Mouse (Mus musculus): ENCODE results near the gene Slc19a3. TPM values are rescaled to one million over a fixed set of nuclear protein-coding genes. Genes with fewer than 3 reads are reported as not detected.

Slc19a3 gene
- polyA plus RNA-seq, 1 experiment from 2014 or later, result 0.60 TPM

DNA sequence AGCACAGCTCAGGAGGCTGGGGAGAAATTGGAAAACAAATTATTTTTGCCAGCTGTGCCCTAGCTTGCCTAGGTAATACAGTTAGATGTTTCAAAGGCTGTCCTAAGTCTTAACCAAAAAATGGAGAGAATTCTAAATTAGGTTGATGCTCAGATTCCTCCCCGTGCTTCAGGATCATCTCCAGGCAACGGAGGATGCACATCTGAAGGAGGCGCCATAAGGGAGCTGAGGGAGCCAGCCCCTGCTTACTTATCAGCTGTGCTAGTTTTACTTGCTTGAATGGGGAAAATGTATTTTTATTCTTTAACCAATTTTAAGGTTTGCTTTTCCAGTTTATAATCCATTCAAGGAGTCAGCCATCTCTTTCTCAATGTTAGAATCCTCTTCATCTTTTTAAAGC is 44.3 kb downstream of the Slc19a3 start:
- WGBS, result 82% methylated on average over 3 of the region's 3 CpGs
- no peak overlapping the region for H3K4me3 ChIP-seq (ENCODE audit: low read depth, low read length)
- no peaks in the 10 kb centered on the region for H3K36me3 ChIP-seq (replicated peaks; ENCODE audit: control insufficient read depth, insufficient read depth, low read depth, low read length)
- no peaks in the 10 kb centered on the region for H3K9me3 ChIP-seq (replicated peaks; ENCODE audit: control insufficient read depth, low read length)
- H3K27me3 ChIP-seq (ENCODE audit: control insufficient read depth, insufficient read depth, low read length), result no peaks in the 10 kb centered on the region
- no peak for ATAC-seq (replicated peaks; ENCODE audit: insufficient number of reproducible peaks, low FRiP score, low TSS enrichment, low read depth)
- no peak overlapping the region for H3K27ac ChIP-seq (replicated peaks; ENCODE audit: low read depth, low read length)
- no peaks in the 10 kb centered on the region for H3K4me1 ChIP-seq (ENCODE audit: control insufficient read depth, insufficient read depth, low read length)
- no peak overlapping the region for H3K4me2 ChIP-seq (ENCODE audit: low read depth, low read length)
- DNase-seq (ENCODE audit: low spot score), result no peak
- H3K9ac ChIP-seq (replicated peaks; ENCODE audit: low read length), result no peak overlapping the region

DNA sequence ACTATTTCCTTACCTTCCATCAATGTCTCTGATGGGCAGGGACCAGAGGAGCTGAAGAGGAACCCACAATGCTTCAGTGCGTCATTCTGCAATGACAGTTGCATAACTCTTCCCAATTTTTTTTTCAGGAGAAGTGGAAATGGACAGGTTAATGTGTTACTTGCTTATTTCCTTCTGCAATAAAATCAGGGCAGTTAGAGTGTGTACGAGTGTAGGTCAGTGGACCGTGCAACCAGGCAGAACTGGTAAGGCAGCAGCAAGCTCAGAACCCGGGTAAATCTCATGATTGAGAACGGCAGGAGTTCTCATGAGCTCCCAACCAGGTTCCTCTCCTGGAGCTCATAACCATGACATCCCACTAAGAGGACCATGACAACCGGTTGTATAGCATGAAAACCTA is 46.2 kb downstream of the Slc19a3 start:
- no peaks in the 10 kb centered on the region for H3K4me1 ChIP-seq (ENCODE audit: control insufficient read depth, insufficient read depth, low read length)
- 88% methylated on average over 6 of the region's 6 CpGs for WGBS
- DNase-seq (ENCODE audit: low spot score) (no peak), ATAC-seq (replicated peaks; ENCODE audit: insufficient number of reproducible peaks, low FRiP score, low TSS enrichment, low read depth) (no peak)
- H3K9ac ChIP-seq (replicated peaks; ENCODE audit: low read length), result no peak overlapping the region
- no peak overlapping the region for H3K27ac ChIP-seq (replicated peaks; ENCODE audit: low read depth, low read length)
- H3K4me2 ChIP-seq (ENCODE audit: low read depth, low read length), result no peak overlapping the region
- no peak overlapping the region for H3K4me3 ChIP-seq (ENCODE audit: low read depth, low read length)
- H3K36me3 ChIP-seq (replicated peaks; ENCODE audit: control insufficient read depth, insufficient read depth, low read depth, low read length), result no peaks in the 10 kb centered on the region
- H3K9me3 ChIP-seq (replicated peaks; ENCODE audit: control insufficient read depth, low read length), result no peaks in the 10 kb centered on the region
- no peaks in the 10 kb centered on the region for H3K27me3 ChIP-seq (ENCODE audit: control insufficient read depth, insufficient read depth, low read length)

DNA sequence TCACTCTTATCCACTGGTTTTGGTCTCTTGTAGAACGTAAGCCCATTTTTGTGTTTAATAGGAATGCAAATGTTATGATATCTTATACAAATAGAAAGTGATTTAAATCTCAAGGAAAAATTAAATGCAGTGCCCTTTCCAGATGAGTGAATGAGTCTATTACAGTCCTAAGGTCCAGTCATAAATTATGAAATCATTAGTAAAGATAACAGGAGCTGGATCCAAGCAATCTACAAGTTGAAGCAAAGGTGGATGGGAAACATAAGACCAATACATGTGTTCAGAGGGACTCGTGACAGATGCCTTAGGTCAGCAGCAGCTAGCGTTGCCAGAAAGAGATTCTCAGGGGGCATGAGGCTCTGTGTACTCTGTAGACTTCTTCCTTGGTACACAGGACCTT is 46.7 kb downstream of the Slc19a3 start:
- H3K9ac ChIP-seq (replicated peaks; ENCODE audit: low read length), result no peak overlapping the region
- no peak overlapping the region for H3K27ac ChIP-seq (replicated peaks; ENCODE audit: low read depth, low read length)
- no peak for DNase-seq (ENCODE audit: low spot score)
- no peaks in the 10 kb centered on the region for H3K36me3 ChIP-seq (replicated peaks; ENCODE audit: control insufficient read depth, insufficient read depth, low read depth, low read length)
- no peaks in the 10 kb centered on the region for H3K9me3 ChIP-seq (replicated peaks; ENCODE audit: control insufficient read depth, low read length)
- H3K4me3 ChIP-seq (ENCODE audit: low read depth, low read length), result no peak overlapping the region
- 82% methylated on average over 3 of the region's 3 CpGs for WGBS
- no peaks in the 10 kb centered on the region for H3K4me1 ChIP-seq (ENCODE audit: control insufficient read depth, insufficient read depth, low read length)
- H3K27me3 ChIP-seq (ENCODE audit: control insufficient read depth, insufficient read depth, low read length), result no peaks in the 10 kb centered on the region
- ATAC-seq (replicated peaks; ENCODE audit: insufficient number of reproducible peaks, low FRiP score, low TSS enrichment, low read depth), result no peak
- H3K4me2 ChIP-seq (ENCODE audit: low read depth, low read length), result no peak overlapping the region

DNA sequence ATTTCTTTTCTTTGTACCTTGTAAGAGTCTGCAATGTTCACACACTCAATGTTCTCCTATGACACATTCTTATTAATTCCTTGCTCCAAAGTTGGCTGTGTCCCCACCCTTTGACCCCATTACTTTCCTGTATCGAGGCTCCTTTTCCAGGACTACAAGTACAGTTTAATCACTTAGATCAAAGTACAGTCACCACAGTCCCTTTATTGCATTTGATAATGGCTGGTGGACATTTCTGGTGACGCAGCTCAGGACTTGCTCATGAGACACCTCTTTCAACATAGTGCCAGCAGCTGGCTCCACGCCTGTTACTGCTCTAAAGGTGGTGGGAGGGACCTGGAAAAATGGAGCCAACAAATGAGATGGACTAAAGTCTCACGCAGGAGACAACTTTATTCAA is 47.2 kb downstream of the Slc19a3 start:
- no peaks in the 10 kb centered on the region for H3K9me3 ChIP-seq (replicated peaks; ENCODE audit: control insufficient read depth, low read length)
- no peaks in the 10 kb centered on the region for H3K27me3 ChIP-seq (ENCODE audit: control insufficient read depth, insufficient read depth, low read length)
- no peak overlapping the region for H3K4me3 ChIP-seq (ENCODE audit: low read depth, low read length)
- DNase-seq (ENCODE audit: low spot score) (no peak), ATAC-seq (replicated peaks; ENCODE audit: insufficient number of reproducible peaks, low FRiP score, low TSS enrichment, low read depth) (no peak)
- H3K27ac ChIP-seq (replicated peaks; ENCODE audit: low read depth, low read length), result no peak overlapping the region
- H3K4me2 ChIP-seq (ENCODE audit: low read depth, low read length), result no peak overlapping the region
- H3K9ac ChIP-seq (replicated peaks; ENCODE audit: low read length), result no peak overlapping the region
- H3K4me1 ChIP-seq (ENCODE audit: control insufficient read depth, insufficient read depth, low read length), result no peaks in the 10 kb centered on the region
- 77% methylated on average over 4 of the region's 4 CpGs for WGBS
- no peaks in the 10 kb centered on the region for H3K36me3 ChIP-seq (replicated peaks; ENCODE audit: control insufficient read depth, insufficient read depth, low read depth, low read length)

DNA sequence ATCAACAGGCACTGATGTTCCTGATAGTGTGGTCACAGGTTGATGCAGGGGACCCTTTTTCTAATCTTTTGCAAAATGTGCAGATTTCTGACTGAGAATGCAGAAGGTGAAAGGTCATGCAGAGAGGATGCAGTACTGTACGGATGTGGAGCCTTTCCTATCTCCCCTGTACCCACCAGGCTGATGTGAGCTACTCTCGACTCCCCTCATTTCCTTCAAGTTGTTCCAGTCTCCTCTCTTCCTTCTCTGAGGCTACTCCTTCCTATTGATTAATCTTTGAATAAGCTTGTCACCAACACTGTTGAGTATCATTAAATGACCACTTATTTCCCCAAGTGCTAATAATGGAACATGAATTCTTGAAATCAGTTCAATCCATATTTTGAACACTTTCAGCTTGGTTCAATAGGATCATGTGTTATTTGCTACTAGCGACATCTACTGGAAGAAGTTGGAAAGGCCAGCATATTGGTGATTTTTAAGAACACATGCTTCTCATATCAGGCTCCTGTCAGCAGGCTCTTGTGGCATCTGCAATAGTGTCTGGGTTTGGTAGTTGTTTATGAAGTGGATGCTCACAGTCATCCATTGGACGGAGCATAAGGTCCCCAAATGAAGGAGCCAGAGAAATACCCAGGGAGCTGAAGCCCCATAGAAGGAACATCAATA is 50.6 kb downstream of the Slc19a3 start:
- no peak overlapping the region for H3K4me3 ChIP-seq (ENCODE audit: low read depth, low read length)
- DNase-seq (ENCODE audit: low spot score) (peak; percentile 84), ATAC-seq (replicated peaks; ENCODE audit: insufficient number of reproducible peaks, low FRiP score, low TSS enrichment, low read depth) (0 out of 2 replicates have a peak, but pooled peaks have one; percentile 67)
- H3K27me3 ChIP-seq (ENCODE audit: control insufficient read depth, insufficient read depth, low read length), result no peaks in the 10 kb centered on the region
- no peaks in the 10 kb centered on the region for H3K36me3 ChIP-seq (replicated peaks; ENCODE audit: control insufficient read depth, insufficient read depth, low read depth, low read length)
- no peaks in the 10 kb centered on the region for H3K4me1 ChIP-seq (ENCODE audit: control insufficient read depth, insufficient read depth, low read length)
- H3K27ac ChIP-seq (replicated peaks; ENCODE audit: low read depth, low read length), result no peak overlapping the region
- no peak overlapping the region for H3K4me2 ChIP-seq (ENCODE audit: low read depth, low read length)
- no peak overlapping the region for H3K9ac ChIP-seq (replicated peaks; ENCODE audit: low read length)
- 32% methylated on average over 4 of the region's 4 CpGs for WGBS
- H3K9me3 ChIP-seq (replicated peaks; ENCODE audit: control insufficient read depth, low read length), result peaks cover 3% of the 10 kb centered on the region; the same call in 1 of the 2 replicates

DNA sequence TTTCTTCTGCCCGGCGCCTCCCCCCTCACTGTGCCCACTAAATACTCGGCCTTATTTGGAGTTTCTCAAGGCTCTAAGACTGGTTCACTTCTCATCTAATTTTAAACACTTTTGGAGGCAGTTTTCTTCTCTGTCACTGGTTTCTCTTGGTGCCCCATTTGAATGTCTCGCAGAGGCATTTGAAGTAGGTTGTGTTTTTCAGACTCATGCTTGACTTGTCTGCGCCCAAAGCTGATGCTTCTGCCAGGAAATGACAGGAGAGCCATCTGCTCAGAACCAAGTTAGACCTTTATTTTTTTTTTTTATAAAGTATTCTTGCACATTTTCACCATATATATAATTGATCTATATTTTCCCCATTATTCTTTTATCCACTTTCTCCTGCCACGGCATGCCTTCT is 51.5 kb downstream of the Slc19a3 start:
- Histone ChIP-seq H3K27ac (replicated peaks; ENCODE audit: low read depth, low read length) (no peak overlapping the region), H3K27me3 (ENCODE audit: control insufficient read depth, insufficient read depth, low read length) (no peaks in the 10 kb centered on the region), H3K4me3 (ENCODE audit: low read depth, low read length) (no peak overlapping the region), H3K36me3 (replicated peaks; ENCODE audit: control insufficient read depth, insufficient read depth, low read depth, low read length) (no peaks in the 10 kb centered on the region), H3K9ac (replicated peaks; ENCODE audit: low read length) (no peak overlapping the region), H3K4me1 (ENCODE audit: control insufficient read depth, insufficient read depth, low read length) (no peaks in the 10 kb centered on the region), H3K9me3 (replicated peaks; ENCODE audit: control insufficient read depth, low read length) (peaks cover 3% of the 10 kb centered on the region; the same call in 1 of the 2 replicates), H3K4me2 (ENCODE audit: low read depth, low read length) (no peak overlapping the region)
- DNase-seq (ENCODE audit: low spot score) (no peak), ATAC-seq (replicated peaks; ENCODE audit: insufficient number of reproducible peaks, low FRiP score, low TSS enrichment, low read depth) (no peak)
- WGBS, result 92% methylated on average over 6 of the region's 6 CpGs

DNA sequence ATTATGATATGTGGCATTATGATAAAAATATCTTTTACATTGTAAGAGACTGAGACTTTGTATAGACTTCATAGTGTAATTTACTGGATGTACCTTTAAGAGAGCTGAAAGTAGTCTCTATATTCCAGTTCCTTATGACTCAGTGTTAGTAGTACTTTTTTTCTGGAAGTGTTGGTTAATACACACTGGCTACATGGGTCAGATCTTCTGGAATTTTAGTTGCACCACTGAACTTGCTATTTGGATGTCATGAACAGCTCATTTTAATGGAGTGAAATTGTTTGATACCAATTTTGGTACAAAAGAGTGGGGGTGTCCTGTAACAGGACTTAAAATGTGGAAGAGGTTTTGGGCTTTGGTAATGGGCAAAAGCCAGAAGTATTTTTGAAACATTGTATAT is 60.4 kb downstream of the Slc19a3 start:
- no peak overlapping the region for H3K4me2 ChIP-seq (ENCODE audit: low read depth, low read length)
- H3K4me3 ChIP-seq (ENCODE audit: low read depth, low read length), result no peak overlapping the region
- no peaks in the 10 kb centered on the region for H3K27me3 ChIP-seq (ENCODE audit: control insufficient read depth, insufficient read depth, low read length)
- H3K9ac ChIP-seq (replicated peaks; ENCODE audit: low read length), result no peak overlapping the region
- ATAC-seq (replicated peaks; ENCODE audit: insufficient number of reproducible peaks, low FRiP score, low TSS enrichment, low read depth) (no peak), DNase-seq (ENCODE audit: low spot score) (no peak)
- H3K4me1 ChIP-seq (ENCODE audit: control insufficient read depth, insufficient read depth, low read length), result no peaks in the 10 kb centered on the region
- no peaks in the 10 kb centered on the region for H3K9me3 ChIP-seq (replicated peaks; ENCODE audit: control insufficient read depth, low read length)
- no peaks in the 10 kb centered on the region for H3K36me3 ChIP-seq (replicated peaks; ENCODE audit: control insufficient read depth, insufficient read depth, low read depth, low read length)
- H3K27ac ChIP-seq (replicated peaks; ENCODE audit: low read depth, low read length), result no peak overlapping the region

DNA sequence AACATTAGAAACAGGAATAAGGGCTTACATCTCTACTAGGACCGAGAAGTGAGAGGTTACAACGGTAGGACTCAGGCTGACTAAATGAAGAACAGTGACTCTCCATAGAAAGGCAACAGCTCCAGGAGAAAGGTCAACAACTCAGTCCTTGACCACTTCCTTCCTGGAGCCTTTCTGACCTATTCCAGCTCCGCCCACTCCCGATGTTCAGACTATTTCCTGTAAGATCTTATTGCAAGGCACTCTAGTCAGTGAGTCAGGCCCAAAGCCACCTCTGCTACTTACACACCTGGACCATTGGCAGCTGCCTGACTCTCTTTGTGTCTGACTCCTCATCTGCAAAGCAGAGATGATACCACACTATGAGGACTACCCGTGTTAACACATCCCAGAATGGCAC is 62.5 kb downstream of the Slc19a3 start:
- ATAC-seq (replicated peaks; ENCODE audit: insufficient number of reproducible peaks, low FRiP score, low TSS enrichment, low read depth) (no peak), DNase-seq (ENCODE audit: low spot score) (no peak)
- Histone ChIP-seq H3K4me2 (ENCODE audit: low read depth, low read length) (no peak overlapping the region), H3K36me3 (replicated peaks; ENCODE audit: control insufficient read depth, insufficient read depth, low read depth, low read length) (no peaks in the 10 kb centered on the region), H3K9ac (replicated peaks; ENCODE audit: low read length) (no peak overlapping the region), H3K9me3 (replicated peaks; ENCODE audit: control insufficient read depth, low read length) (no peaks in the 10 kb centered on the region), H3K27ac (replicated peaks; ENCODE audit: low read depth, low read length) (no peak overlapping the region), H3K4me1 (ENCODE audit: control insufficient read depth, insufficient read depth, low read length) (no peaks in the 10 kb centered on the region), H3K4me3 (ENCODE audit: low read depth, low read length) (no peak overlapping the region), H3K27me3 (ENCODE audit: control insufficient read depth, insufficient read depth, low read length) (no peaks in the 10 kb centered on the region)
- 75% methylated on average over 5 of the region's 5 CpGs for WGBS

Measured in embryonic facial prominence, embryonic 11.5 days (tissue).